Mouse (Mus musculus): ENCODE results near the gene Pld4. TPM values are rescaled to one million over a fixed set of nuclear protein-coding genes. Genes with fewer than 3 reads are reported as not detected.

The Pld4 gene
- total RNA-seq, 2 experiments from 2014 or later = 21.1 to 39.4 TPM

- ATAC-seq (replicated peaks; ENCODE audit: poor library complexity, severe bottlenecking) = no peak
Measured at GRCm38 (mm10) chr12:112764141-112764540, 3.7 kb downstream of the Pld4 start.

DNA sequence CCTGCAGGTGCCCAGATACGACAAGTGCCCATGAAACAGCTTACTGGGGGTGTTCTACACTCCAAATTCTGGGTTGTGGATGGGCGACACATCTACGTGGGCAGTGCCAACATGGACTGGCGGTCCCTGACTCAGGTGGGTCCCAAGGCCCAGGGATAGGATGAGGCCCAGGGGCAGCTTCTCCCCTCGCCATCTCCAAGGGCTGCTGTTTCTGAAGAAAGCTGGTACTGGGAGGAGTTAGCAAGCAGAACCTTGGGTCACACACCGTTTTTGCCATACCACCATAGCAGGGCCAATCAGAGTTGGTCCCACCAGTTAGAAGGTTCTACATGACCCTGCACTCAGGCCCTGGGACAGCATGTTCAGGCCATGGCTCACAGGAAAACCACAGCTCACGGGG, 4.5 kb downstream of the Pld4 start:
- ATAC-seq (replicated peaks; ENCODE audit: poor library complexity, severe bottlenecking) = no peak

DNA sequence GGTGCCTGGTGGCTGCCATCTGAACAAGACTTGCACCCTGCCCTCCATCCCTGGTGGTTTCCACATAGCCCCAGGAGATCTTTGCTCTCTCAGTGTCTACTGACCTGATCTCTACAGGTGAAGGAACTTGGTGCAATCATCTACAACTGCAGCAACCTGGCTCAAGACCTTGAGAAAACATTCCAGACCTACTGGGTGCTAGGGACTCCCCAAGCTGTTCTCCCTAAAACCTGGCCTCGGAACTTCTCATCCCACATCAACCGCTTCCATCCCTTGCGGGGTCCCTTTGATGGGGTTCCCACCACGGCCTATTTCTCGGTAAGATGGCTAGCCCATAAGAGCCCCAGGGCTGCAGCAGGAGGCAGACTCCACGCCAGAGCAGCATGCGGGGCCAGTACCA, 6.1 kb downstream of the Pld4 start:
- no peak for ATAC-seq (replicated peaks; ENCODE audit: poor library complexity, severe bottlenecking)

DNA sequence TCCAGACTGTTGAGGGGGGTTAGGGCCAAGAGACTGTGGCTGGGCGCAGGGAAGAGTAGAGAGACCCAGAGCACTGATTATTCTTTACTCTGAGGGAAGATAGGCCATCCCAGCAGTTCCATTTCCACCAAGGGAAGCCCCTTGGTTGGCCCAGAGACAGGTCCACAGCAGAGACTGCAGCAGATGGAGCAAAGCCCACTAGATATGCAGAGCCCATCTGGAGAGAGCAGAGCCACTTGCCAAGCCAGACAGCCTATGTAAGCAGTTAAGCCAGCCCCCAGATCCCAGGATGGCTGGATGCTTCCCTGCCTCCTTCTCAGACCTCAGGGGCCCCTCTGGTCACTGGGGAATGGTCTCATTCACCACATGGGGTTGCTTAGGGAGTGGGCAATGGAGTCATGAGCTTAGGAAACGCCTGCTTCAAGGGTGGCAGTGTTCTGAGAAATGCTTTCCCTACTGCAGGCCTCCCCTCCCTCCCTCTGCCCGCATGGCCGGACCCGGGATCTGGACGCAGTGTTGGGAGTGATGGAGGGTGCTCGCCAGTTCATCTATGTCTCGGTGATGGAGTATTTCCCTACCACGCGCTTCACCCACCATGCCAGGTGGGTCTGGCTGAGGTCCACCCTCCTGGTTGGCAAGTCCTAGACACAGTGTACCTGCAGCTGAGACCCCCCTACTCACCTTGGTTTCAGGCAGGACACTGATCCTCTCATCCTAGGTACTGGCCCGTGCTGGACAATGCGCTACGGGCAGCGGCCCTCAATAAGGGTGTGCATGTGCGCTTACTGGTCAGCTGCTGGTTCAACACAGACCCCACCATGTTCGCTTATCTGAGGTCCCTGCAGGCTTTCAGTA, 6.8 kb downstream of the Pld4 start:
- ATAC-seq (replicated peaks; ENCODE audit: poor library complexity, severe bottlenecking) = no peak

GRCm38 (mm10) chr12:112768166-112768565, 7.7 kb downstream of the Pld4 start:
- no peak for ATAC-seq (replicated peaks; ENCODE audit: poor library complexity, severe bottlenecking)

- no peak for ATAC-seq (replicated peaks; ENCODE audit: poor library complexity, severe bottlenecking)
Measured at GRCm38 (mm10) chr12:112769031-112769430, 8.6 kb downstream of the Pld4 start.

- ATAC-seq (replicated peaks; ENCODE audit: poor library complexity, severe bottlenecking) = no peak
Measured at GRCm38 (mm10) chr12:112769751-112770150, 9.3 kb downstream of the Pld4 start.

GRCm38 (mm10) chr12:112770396-112770795, 9.9 kb downstream of the Pld4 start:
- ATAC-seq (replicated peaks; ENCODE audit: poor library complexity, severe bottlenecking) = no peak

DNA sequence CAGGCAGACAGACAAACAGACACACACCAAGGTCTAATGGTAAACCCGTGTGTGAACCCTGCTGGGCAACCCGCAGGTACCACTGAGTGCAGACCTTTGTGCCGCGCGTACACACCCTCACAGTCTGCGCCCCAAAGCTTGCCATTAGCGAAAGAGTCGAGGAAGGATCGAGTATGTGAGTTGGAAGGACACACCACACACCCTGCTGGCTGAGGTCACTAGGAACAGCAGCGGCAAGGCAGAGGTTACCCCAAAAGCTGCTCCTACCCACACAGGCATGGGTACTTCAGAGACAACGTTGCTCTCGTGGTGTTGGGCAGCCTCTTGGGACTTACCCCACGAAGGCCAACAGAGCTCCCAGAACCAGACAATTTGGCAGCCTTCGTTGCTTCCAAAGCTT, 11.9 kb downstream of the Pld4 start:
- ATAC-seq (replicated peaks; ENCODE audit: poor library complexity, severe bottlenecking) = no peak

DNA sequence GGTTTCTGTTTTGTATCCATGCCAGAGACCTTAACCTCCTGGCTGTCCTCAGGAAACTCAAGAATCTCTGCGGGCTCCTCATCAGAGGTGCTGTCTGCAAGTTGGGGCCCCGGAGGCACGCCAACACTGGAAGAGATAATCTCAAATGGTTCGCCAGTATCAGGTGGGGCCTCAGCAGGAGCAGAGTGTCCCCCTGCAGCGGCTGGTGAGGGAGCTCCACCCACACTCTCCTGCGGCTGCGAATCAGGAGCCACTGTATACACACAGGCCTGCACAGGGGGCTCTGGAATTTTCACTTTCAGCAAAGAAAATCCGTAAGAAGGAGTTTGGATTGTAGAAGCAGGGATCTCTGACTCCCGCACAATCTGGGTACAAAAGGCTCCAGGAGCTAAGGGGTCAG, 12.9 kb downstream of the Pld4 start:
- ATAC-seq (replicated peaks; ENCODE audit: poor library complexity, severe bottlenecking) = no peak

GRCm38 (mm10) chr12:112774026-112774425, 13.6 kb downstream of the Pld4 start:
- no peak for ATAC-seq (replicated peaks; ENCODE audit: poor library complexity, severe bottlenecking)

- no peak for ATAC-seq (replicated peaks; ENCODE audit: poor library complexity, severe bottlenecking)
Measured at GRCm38 (mm10) chr12:112774481-112774880, 14.0 kb downstream of the Pld4 start.

- no peak for ATAC-seq (replicated peaks; ENCODE audit: poor library complexity, severe bottlenecking)
Measured at GRCm38 (mm10) chr12:112791026-112791425, 30.6 kb downstream of the Pld4 start.

GRCm38 (mm10) chr12:112793601-112794355, 33.3 kb downstream of the Pld4 start:
- ATAC-seq (replicated peaks; ENCODE audit: poor library complexity, severe bottlenecking) = no peak

DNA sequence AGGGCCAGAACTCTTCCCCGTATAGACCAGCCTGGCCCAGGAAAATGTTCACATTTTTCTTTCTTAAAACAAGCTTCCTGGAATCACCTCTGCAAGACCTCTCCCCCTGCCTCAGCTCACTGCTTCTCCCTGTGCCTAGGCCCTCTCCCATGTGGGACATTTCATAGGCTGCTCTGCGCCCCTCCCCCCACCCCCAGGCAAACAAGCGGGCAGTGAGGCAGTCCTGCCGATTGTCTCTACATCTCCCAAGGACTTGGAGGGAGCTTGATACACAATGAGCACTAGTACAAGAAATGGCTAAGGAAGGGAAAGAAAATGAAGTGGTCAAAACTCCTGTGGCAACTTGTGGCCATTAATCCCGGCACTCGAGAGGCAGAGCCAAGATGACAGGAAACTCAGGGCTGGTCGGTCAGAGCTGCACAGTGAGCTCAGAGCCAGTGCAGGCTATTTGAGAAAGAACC, 33.9 kb downstream of the Pld4 start:
- ATAC-seq (replicated peaks; ENCODE audit: poor library complexity, severe bottlenecking) = no peak

- ATAC-seq (replicated peaks; ENCODE audit: poor library complexity, severe bottlenecking) = no peak
Measured at GRCm38 (mm10) chr12:112794998-112795397, 34.5 kb downstream of the Pld4 start.

- ATAC-seq (replicated peaks; ENCODE audit: poor library complexity, severe bottlenecking) = 0 out of 2 replicates have a peak, but pooled peaks have one; percentile 6
Measured at GRCm38 (mm10) chr12:112795466-112796104, 35.1 kb downstream of the Pld4 start.

GRCm38 (mm10) chr12:112796551-112797510, 36.4 kb downstream of the Pld4 start:
- ATAC-seq (replicated peaks; ENCODE audit: poor library complexity, severe bottlenecking) = no peak

- ATAC-seq (replicated peaks; ENCODE audit: poor library complexity, severe bottlenecking) = no peak
Measured at GRCm38 (mm10) chr12:112797672-112798331, 37.3 kb downstream of the Pld4 start.

All from granulocyte monocyte progenitor cell, adult 5-6 weeks (primary cell).